Mouse (Mus musculus) heart, embryonic 10.5 days (tissue): ENCODE results near the gene Tssk3. TPM values are rescaled to one million over a fixed set of nuclear protein-coding genes. Genes with fewer than 3 reads are reported as not detected.
"Not testable (repeated sequence)": the region's sequence is repeated elsewhere in the genome, so short reads cannot be mapped to it uniquely, and the experiment has no call there.

ENCODE experiments used
- DNase-seq: peaks from one replicate; pipeline ENCODE4 v3.0.0-alpha.2; 2017; ENCODE audit warnings: low spot score
- H3K27ac ChIP-seq: fragments of 300-500 bp; sonication (generic); 2 replicates; pipeline ENCODE4 v1.5.1; 2016; ENCODE audit warnings: mild to moderate bottlenecking
- H3K27me3 ChIP-seq: fragments of 300-500 bp; sonication (generic); 2 replicates; pipeline ENCODE4 v1.6.1; 2016; ENCODE audit warnings: mild to moderate bottlenecking; ENCODE audit not compliant: poor library complexity, insufficient read depth, severe bottlenecking
- H3K36me3 ChIP-seq: fragments of 300-500 bp; sonication (generic); 2 replicates; pipeline ENCODE4 v1.6.1; 2016; ENCODE audit warnings: mild to moderate bottlenecking, moderate library complexity
- H3K4me1 ChIP-seq: fragments of 300-500 bp; sonication (generic); 2 replicates; pipeline ENCODE4 v1.6.1; 2016; ENCODE audit warnings: mild to moderate bottlenecking
- H3K4me3 ChIP-seq: fragments of 300-500 bp; sonication (generic); 2 replicates; pipeline ENCODE4 v1.5.1; 2016; ENCODE audit warnings: mild to moderate bottlenecking, moderate library complexity
- H3K9me3 ChIP-seq: fragments of 300-500 bp; sonication (generic); 2 replicates; pipeline ENCODE4 v1.6.1; 2016; ENCODE audit warnings: mild to moderate bottlenecking, moderate library complexity
- WGBS: fragments of 180-500 bp; shearing (Covaris S2); methylation state at CpG from one replicate; pipeline ENCODE4 v1.1.7; 2016; 5-methylcytosine and 5-hydroxymethylcytosine counted together
- polyA plus RNA-seq: library from polyadenylated mRNA; unstranded; fragments of >200 nt; fragmentation: Nextera tagmentation; extraction: Ambion mirVana; gene quantifications from 2 replicates; pipeline ENCODE4 v1.2.1, GENCODE M21; 2016

The Tssk3 gene
- polyA plus RNA-seq, 1 experiment from 2014 or later = not detected

DNA sequence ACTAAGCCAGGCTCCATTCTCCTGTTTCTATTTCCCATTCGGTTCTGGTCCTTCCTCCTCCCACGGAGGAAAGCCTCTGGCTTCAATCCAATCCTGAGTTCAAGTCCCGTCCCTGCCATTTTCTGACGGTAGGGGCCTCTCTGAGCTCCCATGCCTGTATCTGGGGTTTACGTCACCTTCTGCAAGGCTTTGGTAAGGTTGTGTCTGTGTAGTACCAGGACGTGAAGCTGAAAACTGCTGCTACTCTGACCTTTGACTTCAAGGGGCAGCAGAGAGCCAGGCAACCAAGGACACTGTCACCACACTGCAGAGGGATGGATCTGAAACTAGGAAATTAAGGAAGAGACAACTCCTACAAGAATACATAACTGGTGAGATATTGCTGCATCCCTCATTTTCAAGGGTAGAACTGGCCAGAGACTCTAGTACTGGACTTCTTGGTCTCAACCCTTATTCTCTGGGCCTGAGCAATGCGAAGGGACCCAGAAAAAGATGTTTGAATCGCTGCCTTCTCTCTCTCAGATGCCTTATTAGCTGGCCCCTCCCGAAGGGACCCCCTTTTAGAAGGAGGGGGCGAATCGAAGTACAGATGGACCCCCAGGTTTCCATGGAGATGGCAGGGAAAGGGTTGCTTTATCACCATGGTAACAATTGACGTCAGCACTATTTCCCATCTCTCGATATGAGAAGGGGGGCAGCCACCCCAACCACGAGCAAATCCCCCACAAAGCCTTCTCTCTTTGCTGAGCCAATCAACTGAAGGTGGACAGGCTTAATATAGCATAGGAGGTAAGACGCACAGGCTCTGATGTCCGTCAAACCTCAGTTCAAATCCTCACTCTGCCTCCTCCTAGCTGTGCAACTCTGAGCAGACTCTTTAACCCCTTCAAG is 5.1 kb upstream of the Tssk3 start:
- Histone ChIP-seq H3K27ac (peak overlapping the region; percentile 69), H3K4me1 (peaks cover 55% of the 10 kb centered on the region)

DNA sequence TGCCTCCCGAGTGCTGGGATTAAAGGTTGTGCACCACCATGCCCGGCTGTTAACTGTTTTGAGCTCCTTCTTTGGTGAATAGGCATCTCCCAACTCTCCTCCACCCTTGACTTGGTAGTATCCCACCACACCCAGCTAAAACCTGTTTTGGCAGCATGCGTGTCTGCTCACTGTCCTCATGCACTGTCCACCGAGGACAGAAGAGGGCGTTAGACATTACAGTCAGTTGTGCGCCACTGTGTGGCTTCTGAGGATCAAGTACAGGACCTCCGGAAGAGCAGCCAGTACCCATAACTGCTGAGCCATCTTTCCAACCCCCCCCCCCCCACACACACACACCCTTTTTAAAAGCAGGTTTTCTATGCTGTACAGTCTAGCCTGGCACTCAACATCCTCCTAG is 3.9 kb upstream of the Tssk3 start:
- Histone ChIP-seq H3K9me3 (no peaks in the 10 kb centered on the region), H3K27me3 (peaks cover 39% of the 10 kb centered on the region), H3K27ac (no peak overlapping the region), H3K4me3 (no peak overlapping the region), H3K4me1 (peaks cover 48% of the 10 kb centered on the region), H3K36me3 (0 out of 2 replicates have a peak, but pooled peaks cover 2% of the 10 kb centered on the region)
- WGBS = 66% methylated on average over 7 of the region's 7 CpGs
- DNase-seq = no peak

More for the DNA sequence above, 5.1 kb upstream of the Tssk3 start:
- DNase-seq = no peak
- Histone ChIP-seq H3K27me3 (peaks cover 27% of the 10 kb centered on the region), H3K9me3 (no peaks in the 10 kb centered on the region), H3K36me3 (no peaks in the 10 kb centered on the region), H3K4me3 (peak overlapping the region; percentile 22; the same call in 1 of the 2 replicates)
- WGBS = 37% methylated on average over 16 of the region's 16 CpGs

DNA sequence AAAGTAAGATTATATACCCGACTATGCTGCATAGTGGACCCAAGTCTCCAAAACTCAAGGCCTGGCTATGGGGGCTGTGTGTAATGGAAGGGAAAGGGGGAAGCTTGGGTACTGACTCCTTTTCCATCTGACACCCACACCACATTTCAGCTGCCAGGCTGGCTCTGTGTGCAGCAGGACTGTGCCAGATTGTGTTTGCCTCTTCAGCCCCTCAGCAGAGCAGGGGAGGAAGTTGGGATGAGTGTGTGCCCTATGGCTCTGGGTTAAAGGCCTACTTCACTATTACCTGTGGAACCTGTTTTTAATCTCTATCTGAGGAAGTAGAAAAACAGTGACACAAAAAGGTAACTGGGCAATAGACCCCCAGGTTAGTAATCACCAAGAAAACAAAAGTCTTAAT is 9.7 kb downstream of the Tssk3 start:
- H3K9me3 ChIP-seq = no peaks in the 10 kb centered on the region
- no peak overlapping the region for H3K4me3 ChIP-seq
- no peak for DNase-seq
- no peak overlapping the region for H3K27ac ChIP-seq
- peaks cover 89% of the 10 kb centered on the region for H3K36me3 ChIP-seq
- 88% methylated on average over 1 of the region's 1 CpGs for WGBS
- no peaks in the 10 kb centered on the region for H3K4me1 ChIP-seq
- no peaks in the 10 kb centered on the region for H3K27me3 ChIP-seq

DNA sequence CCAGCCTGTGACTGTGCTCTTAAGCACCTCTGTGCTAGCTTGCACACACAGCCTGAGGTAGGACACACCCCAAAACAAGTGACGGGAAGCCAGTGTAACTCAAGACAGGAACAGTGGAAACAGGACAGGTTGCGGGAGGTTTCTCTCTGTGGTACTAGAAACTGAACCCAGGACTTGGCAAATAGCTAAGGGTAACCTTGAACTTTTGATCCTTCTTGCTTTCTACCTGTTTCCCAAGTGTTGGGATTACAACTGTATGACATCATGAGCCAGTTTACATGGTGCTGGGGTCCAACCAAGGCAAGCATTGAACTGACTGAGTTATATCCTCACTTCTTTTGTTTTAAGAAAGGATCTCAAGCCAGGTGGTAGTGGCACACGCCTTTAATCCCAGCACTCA is 11.0 kb downstream of the Tssk3 start:
- no peak overlapping the region for H3K27ac ChIP-seq
- no peaks in the 10 kb centered on the region for H3K4me1 ChIP-seq
- no peaks in the 10 kb centered on the region for H3K27me3 ChIP-seq
- no peaks in the 10 kb centered on the region for H3K9me3 ChIP-seq
- H3K4me3 ChIP-seq = no peak overlapping the region
- no peak for DNase-seq
- WGBS = 82% methylated on average over 3 of the region's 3 CpGs
- peaks cover 88% of the 10 kb centered on the region for H3K36me3 ChIP-seq

- no peak overlapping the region for H3K27ac ChIP-seq
- DNase-seq = no peak
- no peaks in the 10 kb centered on the region for H3K9me3 ChIP-seq
- 88% methylated on average over 11 of the region's 11 CpGs for WGBS
- no peak overlapping the region for H3K4me3 ChIP-seq
- peaks cover 87% of the 10 kb centered on the region for H3K36me3 ChIP-seq
- no peaks in the 10 kb centered on the region; the same call in 1 of the 2 replicates for H3K4me1 ChIP-seq
- no peaks in the 10 kb centered on the region for H3K27me3 ChIP-seq
Measured at GRCm38 (mm10) chr4:129476047-129476446, 14.8 kb downstream of the Tssk3 start.

DNA sequence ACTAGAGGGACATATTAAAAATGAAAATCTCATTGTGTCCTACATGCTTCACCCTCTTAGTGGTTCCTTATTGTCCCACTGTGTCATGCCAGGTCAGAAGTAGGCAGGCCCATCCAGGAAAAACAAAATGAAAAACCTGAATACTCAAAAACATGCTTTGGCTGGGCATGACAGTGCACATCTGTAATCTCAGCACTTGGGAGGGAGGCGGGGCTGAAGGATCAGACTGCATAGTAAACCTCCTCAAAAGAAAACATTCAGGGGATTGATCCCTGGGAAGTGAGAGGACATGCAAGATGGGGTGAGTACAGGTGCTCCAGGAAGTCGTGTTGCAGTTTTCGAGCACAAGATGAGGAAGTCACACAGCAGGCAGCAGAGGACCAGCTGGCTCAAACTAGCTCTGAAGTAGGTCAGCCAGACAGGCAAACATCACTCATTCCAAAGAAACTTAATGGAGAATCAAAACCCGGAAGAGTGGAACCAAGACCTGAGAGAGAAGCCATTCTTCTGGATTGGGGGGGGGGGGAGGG is 26.5 kb downstream of the Tssk3 start:
- 77% methylated on average over 4 of the region's 4 CpGs for WGBS

GRCm38 (mm10) chr4:129463097-129464059 is 27.4 kb downstream of the Tssk3 start:
- Histone ChIP-seq H3K4me3 (no peak overlapping the region), H3K9me3 (no peaks in the 10 kb centered on the region), H3K27ac (no peak overlapping the region), H3K27me3 (no peaks in the 10 kb centered on the region), H3K4me1 (peaks cover 13% of the 10 kb centered on the region), H3K36me3 (peaks cover 44% of the 10 kb centered on the region)
- no peak for DNase-seq
- 85% methylated on average over 24 of the region's 24 CpGs for WGBS

More for the DNA sequence above, 26.5 kb downstream of the Tssk3 start:
- Histone ChIP-seq H3K27me3 (no peaks in the 10 kb centered on the region), H3K4me1 (peaks cover 13% of the 10 kb centered on the region), H3K4me3 (no peak overlapping the region), H3K9me3 (no peaks in the 10 kb centered on the region), H3K27ac (no peak overlapping the region), H3K36me3 (peaks cover 53% of the 10 kb centered on the region)
- DNase-seq = no peak

- WGBS = 40% methylated on average over 3 of the region's 3 CpGs
- peaks cover 13% of the 10 kb centered on the region for H3K4me1 ChIP-seq
- H3K9me3 ChIP-seq = no peaks in the 10 kb centered on the region
- peak overlapping the region; percentile 75 for H3K4me3 ChIP-seq
- DNase-seq = no peak
- no peaks in the 10 kb centered on the region for H3K27me3 ChIP-seq
- peaks cover 31% of the 10 kb centered on the region for H3K36me3 ChIP-seq
- peak overlapping the region; percentile 90 for H3K27ac ChIP-seq
Measured at GRCm38 (mm10) chr4:129462118-129462517, 28.7 kb downstream of the Tssk3 start.

- WGBS = under 1% methylated on average over 46 of the region's 46 CpGs
- Histone ChIP-seq H3K4me3 (peak within 1 kb of the TSS; percentile 75), H3K9me3 (no peaks in the 10 kb centered on the region), H3K36me3 (peaks cover 24% of the 10 kb centered on the region), H3K4me1 (peaks cover 13% of the 10 kb centered on the region), H3K27me3 (no peaks in the 10 kb centered on the region), H3K27ac (peak within 1 kb of the TSS; percentile 90)
- DNase-seq = peak; percentile 100
Measured at GRCm38 (mm10) chr4:129461183-129461960, 29.4 kb downstream of the Tssk3 start, which contains the start of gene Bsdc1. Gene Bsdc1 (plus strand): TSS chr4:129461581.

DNA sequence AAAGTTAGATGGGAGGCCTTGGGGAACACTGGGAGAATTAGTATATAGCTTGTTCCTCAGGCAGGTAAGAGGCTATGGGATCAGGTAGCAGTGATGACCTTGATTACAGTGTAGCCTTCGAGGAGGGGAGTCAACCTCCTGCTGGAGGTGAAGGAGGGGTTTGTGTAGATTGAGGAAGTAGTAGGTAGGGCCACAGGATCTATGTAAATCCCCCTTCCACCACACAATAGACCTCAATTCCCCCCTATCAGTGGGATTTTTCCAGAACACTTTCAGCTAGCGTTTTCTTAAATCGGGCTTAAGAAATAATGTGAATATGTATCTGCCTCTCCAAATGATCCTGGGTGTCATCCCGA is 30.0 kb downstream of the Tssk3 start:
- Histone ChIP-seq H3K4me1 (peaks cover 13% of the 10 kb centered on the region), H3K9me3 (no peaks in the 10 kb centered on the region), H3K27ac (peak overlapping the region; percentile 90), H3K4me3 (peak overlapping the region; percentile 75), H3K36me3 (peaks cover 18% of the 10 kb centered on the region), H3K27me3 (no peaks in the 10 kb centered on the region)
- WGBS = under 1% methylated on average over 4 of the region's 4 CpGs
- no peak for DNase-seq

DNA sequence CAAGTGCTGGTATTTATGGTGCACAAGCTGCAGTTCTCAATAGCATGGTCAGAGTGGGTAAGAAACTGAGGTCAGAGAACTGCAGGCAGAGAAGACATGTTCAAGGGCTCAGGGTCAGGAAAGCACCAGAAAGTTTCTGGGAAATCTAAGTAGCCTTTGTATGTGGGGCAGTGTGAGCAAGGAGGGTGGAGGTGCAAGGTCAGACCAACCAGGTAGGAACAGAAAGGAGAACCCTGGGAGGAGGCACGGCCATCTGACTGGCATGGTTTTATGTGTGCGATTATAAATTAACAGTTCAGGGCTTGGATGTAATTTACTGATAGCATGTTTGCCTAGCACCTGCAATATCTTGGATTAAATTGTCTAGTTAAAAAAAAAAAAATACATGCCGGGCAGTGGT is 31.1 kb downstream of the Tssk3 start:
- 89% methylated on average over 3 of the region's 3 CpGs for WGBS
- Histone ChIP-seq H3K27ac (no peak overlapping the region), H3K4me1 (peaks cover 13% of the 10 kb centered on the region), H3K9me3 (no peaks in the 10 kb centered on the region), H3K27me3 (no peaks in the 10 kb centered on the region), H3K4me3 (no peak overlapping the region), H3K36me3 (peaks cover 7% of the 10 kb centered on the region; the same call in 1 of the 2 replicates)
- no peak for DNase-seq

DNA sequence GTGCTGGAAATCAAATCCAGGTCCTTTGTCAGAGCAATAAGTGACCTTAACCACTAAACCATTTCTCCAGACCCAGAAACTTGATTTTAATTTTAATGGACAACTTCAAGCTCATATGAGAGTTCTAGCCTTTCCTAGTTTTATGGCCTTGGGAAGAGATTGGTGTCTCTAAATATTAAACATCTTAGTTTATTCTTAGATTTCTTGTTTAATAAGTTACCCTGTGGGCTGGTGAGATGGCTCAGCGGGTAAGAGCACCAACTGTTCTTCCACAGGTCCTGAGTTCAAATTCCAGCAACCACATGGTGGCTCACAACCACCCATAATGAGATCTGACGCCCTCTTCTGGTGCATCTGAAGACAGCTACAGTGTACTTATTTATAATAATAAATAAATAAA is 33.5 kb downstream of the Tssk3 start:
- WGBS = 71% methylated on average over 2 of the region's 2 CpGs
- DNase-seq, H3K9me3 ChIP-seq, H3K27ac ChIP-seq, H3K27me3 ChIP-seq, H3K4me3 ChIP-seq, H3K4me1 ChIP-seq, H3K36me3 ChIP-seq: not testable (repeated sequence)
